Mouse (Mus musculus) stomach, embryonic 15.5 days (tissue): ENCODE measurements around the gene Ptpra. TPM values are rescaled to one million over a fixed set of nuclear protein-coding genes. Genes with fewer than 3 reads are reported as not detected.
"Not testable (repeated sequence)": the region's sequence is repeated elsewhere in the genome, so short reads cannot be mapped to it uniquely, and the experiment has no call there.

Experiments
- ATAC-seq: fragments of 200-750 bp; cut with Nextera tagmentation; 2 replicates; pipeline ENCODE4 v1.8.0; 2017; ENCODE audit warnings: low read depth, moderate number of reproducible peaks, moderate TSS enrichment; ENCODE audit not compliant: insufficient read depth, low FRiP score
- H3K27ac ChIP-seq: fragments of 300-500 bp; sonication (generic); 2 replicates; pipeline ENCODE4 v1.5.1; 2015; ENCODE audit warnings: mild to moderate bottlenecking, inconsistent platforms
- H3K27me3 ChIP-seq: fragments of 300-500 bp; sonication (generic); replicated peaks from 2 replicates; pipeline ENCODE4 v1.6.1; 2015; ENCODE audit warnings: inconsistent platforms
- H3K36me3 ChIP-seq: fragments of 300-500 bp; sonication (generic); 2 replicates; pipeline ENCODE4 v1.6.1; 2015; ENCODE audit warnings: inconsistent platforms
- H3K4me1 ChIP-seq: fragments of 300-500 bp; sonication (generic); 2 replicates; pipeline ENCODE4 v1.6.1; 2015; ENCODE audit warnings: inconsistent platforms
- H3K4me2 ChIP-seq: fragments of 300-500 bp; sonication (generic); 2 replicates; pipeline ENCODE4 v1.6.1; 2015; ENCODE audit warnings: mild to moderate bottlenecking, inconsistent platforms
- H3K4me3 ChIP-seq: fragments of 300-500 bp; sonication (generic); replicated peaks from 2 replicates; pipeline ENCODE4 v1.5.1; 2015; ENCODE audit warnings: inconsistent platforms
- H3K9ac ChIP-seq: fragments of 300-500 bp; sonication (generic); 2 replicates; pipeline ENCODE4 v1.6.1; 2015; ENCODE audit warnings: inconsistent platforms
- H3K9me3 ChIP-seq: fragments of 300-500 bp; sonication (generic); 2 replicates; pipeline ENCODE4 v1.6.1; 2016; ENCODE audit warnings: inconsistent platforms
- WGBS: fragments of 180-500 bp; shearing (Covaris S2); methylation state at CpG from one replicate; pipeline ENCODE4 v1.1.7; 2015; 5-methylcytosine and 5-hydroxymethylcytosine counted together
- polyA plus RNA-seq: library from polyadenylated mRNA; unstranded; fragments of >200 nt; fragmentation: Nextera tagmentation; extraction: Ambion mirVana; gene quantifications from 2 replicates; pipeline ENCODE4 v1.2.1, GENCODE M21; 2015

Ptpra gene
- polyA plus RNA-seq, 1 experiment from 2014 or later: 85.2 TPM

DNA sequence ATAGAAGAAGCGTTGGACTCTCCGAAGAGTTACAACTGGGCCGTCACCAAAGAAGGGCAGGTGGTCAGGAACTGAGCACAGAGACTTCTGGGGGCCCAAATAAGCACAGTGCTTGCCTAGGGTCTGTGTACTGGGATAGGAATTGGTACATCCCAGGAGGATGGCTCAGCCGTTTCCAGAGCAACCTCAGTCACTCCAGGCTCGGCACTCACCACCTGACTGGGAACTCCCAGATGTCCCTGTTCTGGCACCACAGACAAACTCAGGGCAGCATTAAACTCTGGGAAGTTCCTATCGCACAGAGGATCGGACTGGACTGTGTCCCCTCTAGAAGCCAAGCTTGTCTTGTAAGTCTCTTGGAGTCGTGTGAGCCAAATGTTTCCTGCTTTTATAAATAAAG, 114.9 kb downstream of the Ptpra start:
- no peak overlapping the region for H3K9ac ChIP-seq
- 84% methylated on average over 8 of the region's 8 CpGs for WGBS

DNA sequence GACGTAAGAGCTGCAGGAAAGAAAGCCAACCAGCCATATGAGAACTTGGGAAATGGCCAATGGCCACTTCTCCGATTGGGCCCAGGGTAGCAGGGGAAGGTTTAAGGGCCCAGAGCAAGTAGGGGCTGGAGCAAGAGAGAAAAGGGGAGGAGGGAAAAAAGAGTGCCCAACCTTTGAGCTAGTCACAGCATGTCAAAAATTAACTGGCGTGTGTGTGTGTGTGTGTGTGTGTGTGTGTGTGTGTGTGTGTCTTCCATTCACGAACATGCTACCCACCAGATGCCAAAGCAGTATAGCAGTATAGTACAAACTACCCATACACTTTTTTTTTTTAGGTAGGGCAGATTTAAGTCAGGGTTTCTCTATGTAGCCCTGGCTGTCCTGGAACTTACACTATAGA, 118.8 kb downstream of the Ptpra start:
- Histone ChIP-seq H3K27ac (no peak overlapping the region), H3K4me2 (no peak overlapping the region), H3K27me3 (no peaks in the 10 kb centered on the region), H3K36me3 (0 out of 2 replicates have a peak, but pooled peaks cover 3% of the 10 kb centered on the region), H3K4me1 (peaks cover 7% of the 10 kb centered on the region; the same call in 1 of the 2 replicates), H3K9me3 (no peaks in the 10 kb centered on the region), H3K9ac (no peak overlapping the region), H3K4me3 (no peak overlapping the region)
- 73% methylated on average over 4 of the region's 4 CpGs for WGBS
- no peak for ATAC-seq

More for the DNA sequence above, 114.9 kb downstream of the Ptpra start:
- no peaks in the 10 kb centered on the region for H3K27me3 ChIP-seq
- H3K36me3 ChIP-seq: 0 out of 2 replicates have a peak, but pooled peaks cover 3% of the 10 kb centered on the region
- no peak for ATAC-seq
- H3K4me2 ChIP-seq: peak overlapping the region; percentile 77
- no peaks in the 10 kb centered on the region for H3K9me3 ChIP-seq
- H3K27ac ChIP-seq: no peak overlapping the region
- H3K4me1 ChIP-seq: peaks cover 13% of the 10 kb centered on the region
- H3K4me3 ChIP-seq: peak overlapping the region; percentile 99

DNA sequence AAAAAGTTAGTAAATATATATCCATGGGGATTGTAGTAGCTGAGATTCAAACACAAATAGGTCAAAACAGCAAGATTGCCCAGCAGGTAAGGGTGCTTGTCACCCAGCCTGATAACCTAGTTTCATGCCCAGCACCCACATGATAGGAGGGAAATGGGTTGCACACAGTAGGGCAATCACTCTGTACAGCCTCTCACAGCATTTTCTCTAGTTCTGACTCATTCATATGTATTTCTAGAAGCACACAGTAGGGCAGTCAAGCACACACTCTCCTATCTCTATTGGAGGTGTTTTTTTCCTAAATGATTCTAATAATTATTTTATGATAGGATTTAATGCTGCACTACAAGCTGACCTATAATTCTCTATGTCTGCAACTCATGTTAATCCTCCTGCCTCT, 119.8 kb downstream of the Ptpra start:
- H3K4me3 ChIP-seq: no peak overlapping the region
- no peak for ATAC-seq
- H3K4me2 ChIP-seq: no peak overlapping the region
- no peak overlapping the region for H3K9ac ChIP-seq
- no peak overlapping the region for H3K27ac ChIP-seq
- no peaks in the 10 kb centered on the region for H3K9me3 ChIP-seq
- H3K4me1 ChIP-seq: no peaks in the 10 kb centered on the region
- peaks cover 1% of the 10 kb centered on the region; the same call in 1 of the 2 replicates for H3K27me3 ChIP-seq
- H3K36me3 ChIP-seq: 0 out of 2 replicates have a peak, but pooled peaks cover 3% of the 10 kb centered on the region

DNA sequence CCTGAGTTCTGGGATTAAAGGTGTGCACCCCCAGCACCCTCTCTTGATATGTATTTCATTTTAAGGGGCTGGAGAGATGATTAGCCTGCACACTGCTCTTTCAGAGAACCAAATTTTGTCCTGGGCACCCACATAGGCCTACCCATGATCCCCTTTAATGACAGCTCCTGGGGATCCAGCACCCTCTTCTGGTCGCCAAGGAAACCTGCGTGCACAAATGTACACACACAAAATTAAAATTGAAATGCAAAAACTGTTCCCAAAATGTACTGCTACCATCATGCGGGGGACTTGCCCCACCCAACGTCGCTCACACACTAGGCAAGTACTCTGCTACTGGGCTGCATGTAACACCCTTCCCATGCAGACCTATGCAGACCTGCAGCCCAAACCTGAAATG, 124.9 kb downstream of the Ptpra start:
- H3K36me3 ChIP-seq: no peaks in the 10 kb centered on the region
- peaks cover 49% of the 10 kb centered on the region for H3K27me3 ChIP-seq
- H3K9ac ChIP-seq: no peak overlapping the region
- H3K4me3 ChIP-seq: no peak overlapping the region
- H3K4me1 ChIP-seq: peaks cover 16% of the 10 kb centered on the region; the same call in 1 of the 2 replicates
- no peak overlapping the region for H3K27ac ChIP-seq
- ATAC-seq: no peak
- H3K9me3 ChIP-seq: no peaks in the 10 kb centered on the region
- 76% methylated on average over 5 of the region's 5 CpGs for WGBS
- no peak overlapping the region for H3K4me2 ChIP-seq

DNA sequence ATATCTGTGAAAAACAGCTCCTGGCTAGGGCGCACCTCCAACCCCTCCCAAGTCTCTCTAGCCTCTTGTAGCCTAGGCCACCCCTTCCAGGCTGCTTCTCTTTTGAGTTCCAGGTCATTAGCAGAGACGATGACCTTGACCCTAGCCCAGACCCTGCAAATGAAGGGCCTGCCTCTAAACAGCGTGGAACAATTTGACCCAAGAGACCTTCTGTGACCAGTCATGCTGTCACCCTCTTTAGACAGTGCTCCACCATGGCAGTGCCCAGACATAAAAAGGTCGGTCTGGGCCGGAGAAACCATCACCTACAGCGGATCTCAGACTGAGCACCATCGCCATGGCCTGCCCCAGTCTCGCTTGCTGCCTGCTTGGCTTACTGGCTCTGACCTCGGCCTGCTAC, 125.8 kb downstream of the Ptpra start, which contains the start of gene Oxt:
Gene Oxt, plus strand, starts transcription at position 301 of the 400 bp plus-strand sequence.
- WGBS: 56% methylated on average over 9 of the region's 9 CpGs
- Histone ChIP-seq H3K27me3 (peaks cover 58% of the 10 kb centered on the region), H3K27ac (no peak within 1 kb of the TSS), H3K9me3 (no peaks in the 10 kb centered on the region), H3K4me1 (peaks cover 26% of the 10 kb centered on the region), H3K9ac (no peak within 1 kb of the TSS), H3K4me2 (peak within 1 kb of the TSS; percentile 53), H3K36me3 (no peaks in the 10 kb centered on the region), H3K4me3 (peak within 1 kb of the TSS; percentile 27)
- ATAC-seq: no peak

DNA sequence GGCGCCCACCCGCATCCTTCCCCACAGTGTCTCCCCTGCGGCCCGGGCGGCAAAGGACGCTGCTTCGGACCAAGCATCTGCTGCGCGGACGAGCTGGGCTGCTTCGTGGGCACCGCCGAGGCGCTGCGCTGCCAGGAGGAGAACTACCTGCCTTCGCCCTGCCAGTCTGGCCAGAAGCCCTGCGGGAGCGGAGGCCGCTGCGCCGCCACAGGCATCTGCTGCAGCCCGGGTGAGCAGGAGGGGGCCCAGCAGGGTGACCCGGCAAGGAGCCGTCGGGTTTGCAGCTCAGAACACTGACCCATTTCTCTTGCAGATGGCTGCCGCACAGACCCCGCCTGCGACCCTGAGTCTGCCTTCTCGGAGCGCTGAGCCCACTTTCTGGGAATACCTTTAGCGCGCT, 126.5 kb downstream of the Ptpra start:
- Histone ChIP-seq H3K4me1 (peaks cover 29% of the 10 kb centered on the region), H3K4me3 (peak overlapping the region; percentile 27), H3K27me3 (peaks cover 65% of the 10 kb centered on the region), H3K4me2 (peak overlapping the region; percentile 53)
- 3% methylated on average over 31 of the region's 32 CpGs for WGBS
- ATAC-seq, H3K36me3 ChIP-seq, H3K27ac ChIP-seq, H3K9me3 ChIP-seq, H3K9ac ChIP-seq: not testable (repeated sequence)

DNA sequence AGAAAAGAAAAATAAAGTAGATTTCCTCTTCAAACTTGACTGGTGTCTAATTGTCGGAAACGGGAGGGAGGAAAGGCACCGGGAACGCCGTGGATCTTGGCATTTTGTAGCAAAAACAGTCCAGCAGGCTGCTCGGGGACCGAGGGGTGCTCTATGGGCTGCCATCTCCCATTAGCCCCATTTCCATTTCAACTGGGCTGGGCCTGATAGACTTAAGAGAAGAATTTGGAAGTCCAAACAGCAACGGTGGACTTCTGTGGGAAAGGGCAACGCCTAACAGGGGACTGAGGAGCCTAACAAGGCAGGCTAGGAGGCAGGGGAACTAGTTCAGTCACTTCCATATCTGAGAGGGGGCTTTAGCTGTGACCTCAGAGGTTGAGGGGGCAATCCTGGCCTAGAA, 126.9 kb downstream of the Ptpra start:
- Histone ChIP-seq H3K4me1 (peaks cover 29% of the 10 kb centered on the region), H3K36me3 (no peaks in the 10 kb centered on the region), H3K27me3 (peaks cover 69% of the 10 kb centered on the region), H3K27ac (no peak overlapping the region), H3K9me3 (no peaks in the 10 kb centered on the region), H3K4me2 (peak overlapping the region; percentile 53), H3K9ac (no peak overlapping the region), H3K4me3 (peak overlapping the region; percentile 27)
- 12% methylated on average over 9 of the region's 9 CpGs for WGBS
- no peak for ATAC-seq

DNA sequence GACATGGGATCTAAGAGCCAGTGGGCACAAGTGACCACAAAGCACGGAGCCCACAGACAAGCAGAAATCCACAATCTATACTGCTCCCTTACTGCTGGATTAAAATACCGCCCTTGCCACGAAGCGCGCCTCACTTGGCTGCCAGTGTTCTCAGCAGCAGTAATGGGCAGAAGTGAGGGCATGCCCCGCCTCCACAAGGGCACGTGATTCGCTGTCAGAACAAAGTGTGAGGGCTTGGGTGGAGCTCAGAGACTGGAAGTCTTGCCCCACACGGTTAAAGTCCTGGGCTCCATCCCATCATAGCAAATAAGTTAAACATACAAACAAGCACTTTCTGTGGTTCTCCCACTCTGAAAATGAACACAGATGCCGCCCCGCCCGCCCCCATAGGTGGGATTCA, 127.6 kb downstream of the Ptpra start:
- H3K27me3 ChIP-seq: peaks cover 75% of the 10 kb centered on the region

DNA sequence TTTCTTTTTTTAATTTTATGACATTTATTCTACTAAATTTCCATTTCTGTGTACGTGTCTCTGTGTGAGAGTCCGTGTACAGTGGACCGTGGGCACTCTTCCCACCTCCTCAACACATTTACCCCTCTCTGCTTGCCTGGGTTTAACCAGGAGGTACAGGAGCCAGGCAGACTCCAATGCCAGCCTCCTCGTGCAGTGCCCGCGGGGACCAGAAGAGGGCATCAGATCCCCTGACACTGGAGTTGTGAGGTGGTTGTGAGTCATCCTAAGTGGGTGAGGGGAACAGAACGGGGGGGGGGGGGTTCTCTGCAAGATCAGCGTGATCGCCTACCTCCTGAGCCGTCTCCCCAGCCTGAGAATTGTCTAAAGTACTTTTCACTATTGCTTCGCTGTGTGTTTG, 128.1 kb downstream of the Ptpra start:
- Histone ChIP-seq H3K4me2 (no peak overlapping the region), H3K36me3 (no peaks in the 10 kb centered on the region), H3K9me3 (no peaks in the 10 kb centered on the region), H3K4me1 (peaks cover 29% of the 10 kb centered on the region), H3K27me3 (peaks cover 80% of the 10 kb centered on the region), H3K4me3 (no peak overlapping the region), H3K9ac (no peak overlapping the region), H3K27ac (no peak overlapping the region)
- 8% methylated on average over 11 of the region's 11 CpGs for WGBS
- ATAC-seq: no peak

More for the DNA sequence above, 127.6 kb downstream of the Ptpra start:
- Histone ChIP-seq H3K4me1 (peaks cover 29% of the 10 kb centered on the region), H3K36me3 (no peaks in the 10 kb centered on the region), H3K9me3 (no peaks in the 10 kb centered on the region), H3K4me3 (0 out of 2 replicates have a peak overlapping the region, but pooled peaks have one; percentile 3), H3K9ac (no peak overlapping the region), H3K4me2 (peak overlapping the region; percentile 13; the same call in 1 of the 2 replicates), H3K27ac (no peak overlapping the region)
- WGBS: 4% methylated on average over 12 of the region's 12 CpGs
- ATAC-seq: peak; percentile 50; the same call in 1 of the 2 replicates

DNA sequence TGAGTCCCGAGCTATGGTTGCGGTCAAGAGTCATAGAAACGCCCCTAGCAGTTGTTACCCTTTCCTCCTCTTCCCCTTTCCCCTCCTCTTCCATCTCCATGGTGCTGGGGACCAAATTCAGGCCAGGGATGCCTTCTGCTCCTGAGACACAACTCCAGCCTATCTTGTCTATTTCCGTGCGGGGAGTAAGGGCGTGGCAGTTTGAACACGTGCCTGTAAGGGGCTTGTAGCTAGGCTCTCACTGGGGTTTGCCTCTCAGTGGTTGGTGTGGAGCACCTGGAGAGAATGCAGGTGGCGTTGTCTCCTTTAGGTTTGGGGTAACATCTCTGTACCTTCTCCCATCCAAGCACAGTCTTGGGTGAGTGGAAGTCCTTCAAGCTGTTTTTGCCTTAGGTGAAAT, 129.7 kb downstream of the Ptpra start:
- ATAC-seq: no peak
- H3K4me3 ChIP-seq: no peak overlapping the region
- 12% methylated on average over 8 of the region's 8 CpGs for WGBS
- peak overlapping the region; percentile 51; the same call in 1 of the 2 replicates for H3K4me2 ChIP-seq
- H3K27ac ChIP-seq: no peak overlapping the region
- H3K36me3 ChIP-seq: no peaks in the 10 kb centered on the region
- peaks cover 80% of the 10 kb centered on the region for H3K27me3 ChIP-seq
- no peaks in the 10 kb centered on the region for H3K9me3 ChIP-seq
- H3K4me1 ChIP-seq: peaks cover 29% of the 10 kb centered on the region
- no peak overlapping the region for H3K9ac ChIP-seq

DNA sequence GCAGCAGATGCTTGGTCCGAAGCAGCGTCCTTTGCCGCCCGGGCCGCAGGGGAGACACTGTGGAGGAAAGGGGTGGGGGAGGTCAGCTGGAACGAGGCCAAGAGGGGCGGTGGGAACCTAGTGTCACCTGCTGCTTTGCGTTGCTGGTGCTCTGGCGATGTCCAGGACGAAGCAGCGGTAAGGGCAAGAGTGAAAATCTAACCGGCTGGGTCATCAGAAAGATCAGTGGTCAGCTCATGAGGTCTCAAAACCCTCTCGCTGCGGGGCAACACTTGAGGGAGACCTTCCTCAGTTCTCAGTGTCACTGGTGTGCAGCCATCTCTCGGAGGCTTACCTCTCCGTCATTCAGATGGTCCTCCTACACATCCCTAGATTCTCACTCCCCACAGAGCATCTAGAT, 131.1 kb downstream of the Ptpra start:
- ATAC-seq: no peak
- Histone ChIP-seq H3K4me1 (peaks cover 27% of the 10 kb centered on the region), H3K4me2 (peak overlapping the region; percentile 51), H3K9ac (no peak overlapping the region), H3K4me3 (peak overlapping the region; percentile 33), H3K36me3 (no peaks in the 10 kb centered on the region), H3K9me3 (no peaks in the 10 kb centered on the region), H3K27ac (no peak overlapping the region), H3K27me3 (peaks cover 67% of the 10 kb centered on the region)
- 2% methylated on average over 16 of the region's 16 CpGs for WGBS

DNA sequence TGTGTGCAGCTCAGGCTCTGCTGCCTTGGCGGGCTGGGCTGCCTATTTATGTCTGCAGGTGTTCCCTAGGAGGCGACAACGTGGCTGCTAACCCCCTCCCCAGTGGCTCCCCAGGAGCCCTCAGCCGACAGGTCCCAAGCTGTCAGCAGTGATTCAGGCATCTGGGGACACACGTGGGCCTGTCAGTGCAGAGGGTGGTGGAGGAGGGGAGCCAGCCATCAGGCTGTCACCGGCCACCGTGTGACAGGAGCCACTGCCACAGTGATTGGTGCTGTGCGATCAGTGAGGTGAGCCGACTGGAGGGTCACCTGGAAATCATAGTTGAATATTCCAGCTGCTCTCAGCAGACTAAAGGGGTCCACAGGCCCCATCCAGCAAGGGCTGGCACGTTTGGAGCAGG, 132.5 kb downstream of the Ptpra start, which contains the start of gene Avp:
Gene Avp, minus strand, starts transcription at position 3 of the 400 bp plus-strand sequence.
- no peaks in the 10 kb centered on the region for H3K9me3 ChIP-seq
- no peak within 1 kb of the TSS for H3K4me2 ChIP-seq
- no peak within 1 kb of the TSS; the same call in 1 of the 2 replicates for H3K4me3 ChIP-seq
- H3K4me1 ChIP-seq: peaks cover 16% of the 10 kb centered on the region
- 27% methylated on average over 10 of the region's 10 CpGs for WGBS
- no peak within 1 kb of the TSS for H3K9ac ChIP-seq
- no peaks in the 10 kb centered on the region for H3K36me3 ChIP-seq
- ATAC-seq: no peak
- no peak within 1 kb of the TSS for H3K27ac ChIP-seq
- peaks cover 54% of the 10 kb centered on the region for H3K27me3 ChIP-seq
